Mouse (Mus musculus) olfactory bulb, adult 2 months (tissue): Measurements from ENCODE around the gene Mindy4.

Experiments used
- CTCF ChIP-seq: fragments of 200-500 bp; IDR thresholded peaks from 2 replicates; pipeline ENCODE4 v1.5.1; 2012; ENCODE audit warnings: low read depth, mild to moderate bottlenecking, low read length, moderate library complexity; ENCODE audit not compliant: insufficient read depth
- POLR2A ChIP-seq: fragments of 200-500 bp; IDR thresholded peaks from 2 replicates; pipeline ENCODE4 v1.6.1; 2012; ENCODE audit warnings: mild to moderate bottlenecking, low read depth, low read length, moderate library complexity; ENCODE audit not compliant: insufficient read depth

- TF ChIP-seq CTCF = no peak
- TF ChIP-seq POLR2A = no peak
These were observed 60.4 kb downstream of the Mindy4 start for GRCm38 (mm10) chr6:55263490-55264046.
